Mouse (Mus musculus) hindbrain, postnatal 0 days (tissue): ENCODE data around the gene Sppl2c. TPM values are rescaled to one million over a fixed set of nuclear protein-coding genes. Genes with fewer than 3 reads are reported as not detected.

ENCODE experiments used
- ATAC-seq: fragments of 200-750 bp; cut with Nextera tagmentation; 2 replicates; pipeline ENCODE4 v1.8.0; 2017; ENCODE audit warnings: mild to moderate bottlenecking, moderate TSS enrichment, moderate library complexity
- DNase-seq: peaks from one replicate; pipeline ENCODE4 v3.0.0-alpha.2; 2015; ENCODE audit warnings: low spot score
- H3K27ac ChIP-seq: fragments of 300-500 bp; sonication (generic); 2 replicates; pipeline ENCODE4 v1.5.1; 2014; ENCODE audit warnings: mild to moderate bottlenecking
- H3K27me3 ChIP-seq: fragments of 300-500 bp; sonication (generic); 2 replicates; pipeline ENCODE4 v1.6.1; 2014; ENCODE audit warnings: low read length, mixed read lengths; ENCODE audit not compliant: insufficient read depth
- H3K36me3 ChIP-seq: fragments of 300-500 bp; sonication (generic); 2 replicates; pipeline ENCODE4 v1.6.1; 2014; ENCODE audit warnings: low read length, mixed read lengths; ENCODE audit not compliant: insufficient read depth
- H3K4me1 ChIP-seq: fragments of 300-500 bp; sonication (generic); 2 replicates; pipeline ENCODE4 v1.6.1; 2014; ENCODE audit warnings: antibody characterized with exemption, low read length, mixed read lengths; ENCODE audit not compliant: insufficient read depth
- H3K4me2 ChIP-seq: fragments of 300-500 bp; sonication (generic); 2 replicates; pipeline ENCODE4 v1.6.1; 2014; ENCODE audit warnings: low read depth, mild to moderate bottlenecking, low read length, moderate library complexity, mixed read lengths
- H3K4me3 ChIP-seq: fragments of 300-500 bp; sonication (generic); 2 replicates; pipeline ENCODE4 v1.5.1; 2014; ENCODE audit warnings: low read length
- H3K9ac ChIP-seq: fragments of 300-500 bp; sonication (generic); replicated peaks from 2 replicates; pipeline ENCODE4 v1.6.1; 2014; ENCODE audit warnings: mild to moderate bottlenecking, low read length, moderate library complexity, mixed read lengths
- H3K9me3 ChIP-seq: fragments of 300-500 bp; sonication (generic); 2 replicates; pipeline ENCODE4 v1.6.1; 2016; ENCODE audit warnings: low read length, mixed read lengths
- CTCF ChIP-seq: IDR thresholded peaks from 2 replicates; pipeline ENCODE4 v1.5.1; 2016; ENCODE audit warnings: antibody characterized with exemption, control low read depth, low read depth
- WGBS: fragments of 180-500 bp; shearing (Covaris S2); extraction: QIAGEN DNeasy Blood & Tissue Kit; methylation state at CpG from one replicate; pipeline ENCODE4 v1.1.7; 2014; 5-methylcytosine and 5-hydroxymethylcytosine counted together
- polyA plus RNA-seq: library from polyadenylated mRNA; unstranded; fragments of >200 nt; fragmentation: Nextera tagmentation; extraction: Ambion mirVana; gene quantifications from 2 replicates; pipeline ENCODE4 v1.2.1, GENCODE M21; 2015
- total RNA-seq: library from RNA; depleted of rRNA; stranded (reverse); fragments of >200 nt; gene quantifications from 2 replicates; pipeline ENCODE4 v1.2.3, GENCODE M21; 2014

The Sppl2c gene
- total and polyA plus RNA-seq, 2 experiments from 2014 or later: not detected

DNA sequence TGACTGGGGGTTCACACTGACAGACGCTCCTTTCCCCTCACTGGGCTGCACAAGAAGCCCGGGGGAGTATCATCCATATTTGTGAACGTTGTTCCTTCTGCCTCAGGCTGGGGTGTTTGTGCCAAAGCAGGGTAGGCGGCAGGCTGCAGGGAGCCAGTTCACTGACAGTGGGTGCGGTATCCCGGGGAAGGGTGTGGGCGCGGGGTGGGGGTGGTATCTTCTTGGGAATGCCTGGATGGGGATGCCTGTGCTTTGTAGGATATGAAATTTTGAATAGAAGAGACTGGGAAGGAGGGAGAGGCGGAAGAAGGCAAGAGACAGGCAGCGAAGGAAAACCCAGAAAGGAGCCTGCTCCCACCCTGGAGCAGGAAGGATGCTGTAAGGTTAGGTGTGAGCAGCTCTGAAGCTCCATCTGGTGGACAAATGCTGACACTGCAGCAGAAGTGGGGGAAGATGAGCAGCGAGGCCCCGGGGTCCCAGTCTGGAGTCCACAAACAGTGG, 14.8 kb upstream of the Sppl2c start:
- peak; percentile 98 for TF ChIP-seq CTCF
- WGBS: 28% methylated on average over 12 of the region's 12 CpGs
- Histone ChIP-seq H3K27ac (no peak overlapping the region), H3K9ac (no peak overlapping the region), H3K36me3 (no peaks in the 10 kb centered on the region), H3K4me3 (no peak overlapping the region), H3K4me2 (peak overlapping the region; percentile 30), H3K4me1 (no peaks in the 10 kb centered on the region), H3K27me3 (no peaks in the 10 kb centered on the region), H3K9me3 (no peaks in the 10 kb centered on the region)
- DNase-seq (peak; percentile 82), ATAC-seq (peak; percentile 68; the same call in 1 of the 2 replicates)

GRCm38 (mm10) chr11:104178893-104179292, 7.2 kb upstream of the Sppl2c start:
- TF ChIP-seq CTCF: no peak
- no peak overlapping the region for H3K9ac ChIP-seq
- no peaks in the 10 kb centered on the region for H3K9me3 ChIP-seq
- no peak overlapping the region for H3K4me3 ChIP-seq
- ATAC-seq (no peak), DNase-seq (no peak)
- no peaks in the 10 kb centered on the region for H3K27me3 ChIP-seq
- no peak overlapping the region for H3K4me2 ChIP-seq
- no peaks in the 10 kb centered on the region for H3K4me1 ChIP-seq
- H3K36me3 ChIP-seq: no peaks in the 10 kb centered on the region
- H3K27ac ChIP-seq: no peak overlapping the region
- WGBS: 25% methylated on average over 7 of the region's 7 CpGs

GRCm38 (mm10) chr11:104179804-104180203, 6.3 kb upstream of the Sppl2c start:
- Histone ChIP-seq H3K27me3 (no peaks in the 10 kb centered on the region), H3K9me3 (no peaks in the 10 kb centered on the region), H3K36me3 (no peaks in the 10 kb centered on the region), H3K4me1 (no peaks in the 10 kb centered on the region), H3K9ac (no peak overlapping the region), H3K4me2 (no peak overlapping the region), H3K4me3 (no peak overlapping the region), H3K27ac (no peak overlapping the region)
- DNase-seq (peak; percentile 75), ATAC-seq (peak; percentile 51; the same call in 1 of the 2 replicates)
- 27% methylated on average over 5 of the region's 5 CpGs for WGBS
- TF ChIP-seq CTCF: no peak

DNA sequence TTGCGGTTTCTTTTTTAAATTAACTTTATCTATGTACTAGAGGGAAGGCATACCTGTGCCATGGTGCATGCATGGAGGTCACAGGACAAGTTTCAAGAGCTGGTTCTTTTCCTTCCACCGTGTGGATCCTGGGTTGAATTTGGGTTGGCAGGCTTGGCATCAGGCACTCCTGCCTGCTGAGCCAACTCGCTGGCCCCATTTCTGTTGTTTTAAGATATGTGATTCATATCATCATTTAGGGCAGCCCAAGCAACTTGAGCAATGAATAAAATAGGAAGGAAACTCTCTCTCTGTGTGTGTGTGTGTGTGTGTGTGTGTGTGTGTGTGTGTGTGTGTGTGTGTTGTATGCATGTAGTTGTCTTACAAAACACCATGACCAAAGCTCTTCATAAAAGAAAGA, 4.0 kb upstream of the Sppl2c start:
- Histone ChIP-seq H3K4me3 (no peak overlapping the region), H3K9ac (no peak overlapping the region), H3K27me3 (no peaks in the 10 kb centered on the region), H3K4me2 (no peak overlapping the region), H3K9me3 (no peaks in the 10 kb centered on the region), H3K27ac (no peak overlapping the region), H3K4me1 (no peaks in the 10 kb centered on the region), H3K36me3 (no peaks in the 10 kb centered on the region)
- DNase-seq (no peak), ATAC-seq (no peak)
- 82% methylated on average over 3 of the region's 3 CpGs for WGBS
- TF ChIP-seq CTCF: no peak

DNA sequence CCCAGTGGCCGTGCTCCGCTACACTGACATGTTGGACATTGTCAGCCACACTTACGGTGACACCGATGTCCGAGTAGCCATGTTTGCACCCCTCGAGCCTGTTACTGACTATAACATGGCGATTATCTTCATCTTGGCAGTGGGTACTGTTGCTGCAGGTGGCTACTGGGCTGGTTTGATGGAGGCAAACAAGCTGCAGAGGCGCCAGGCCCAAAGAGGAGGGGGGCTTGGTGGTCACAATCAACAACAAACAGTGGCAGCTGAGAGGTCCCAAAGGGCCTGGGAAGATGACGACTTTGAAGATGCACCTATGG, 667 bp downstream of the Sppl2c start:
- TF ChIP-seq CTCF: no peak
- WGBS: 85% methylated on average over 9 of the region's 9 CpGs
- H3K4me3 ChIP-seq: no peak overlapping the region
- no peak for DNase-seq
- H3K9ac ChIP-seq: no peak overlapping the region
- H3K4me1 ChIP-seq: no peaks in the 10 kb centered on the region
- no peaks in the 10 kb centered on the region for H3K27me3 ChIP-seq
- H3K9me3 ChIP-seq: no peaks in the 10 kb centered on the region
- H3K36me3 ChIP-seq: no peaks in the 10 kb centered on the region
- no peak for ATAC-seq
- H3K4me2 ChIP-seq: no peak overlapping the region
- no peak overlapping the region for H3K27ac ChIP-seq

- 92% methylated on average over 10 of the region's 10 CpGs for WGBS
- Histone ChIP-seq H3K36me3 (no peaks in the 10 kb centered on the region), H3K9ac (no peak overlapping the region), H3K4me1 (no peaks in the 10 kb centered on the region), H3K27me3 (no peaks in the 10 kb centered on the region), H3K4me3 (no peak overlapping the region), H3K4me2 (no peak overlapping the region), H3K27ac (no peak overlapping the region), H3K9me3 (no peaks in the 10 kb centered on the region)
- TF ChIP-seq CTCF: no peak
- ATAC-seq (no peak), DNase-seq (no peak)
These were observed 1.6 kb downstream of the Sppl2c start for GRCm38 (mm10) chr11:104187766-104188165.

DNA sequence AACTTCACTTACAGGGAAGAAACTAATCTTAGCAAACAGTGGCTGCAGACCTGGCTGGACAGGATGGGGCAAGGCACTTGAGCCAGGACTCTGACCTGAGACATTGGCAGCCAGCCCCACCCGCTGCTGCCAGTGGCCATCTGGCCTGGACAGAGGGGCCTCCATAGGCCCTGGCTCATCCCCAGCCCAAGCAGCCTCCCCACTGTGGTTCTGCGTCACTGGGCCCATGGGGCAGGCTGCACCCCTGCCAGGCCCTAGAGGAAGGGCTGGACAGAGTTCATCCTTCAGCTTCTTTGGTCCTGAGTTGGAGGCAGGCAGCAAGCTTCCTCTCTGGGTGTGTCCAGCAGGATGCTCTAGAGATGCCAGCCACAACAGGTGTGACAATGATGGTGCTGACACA, 3.9 kb downstream of the Sppl2c start:
- WGBS: 49% methylated on average over 2 of the region's 2 CpGs
- Histone ChIP-seq H3K4me1 (no peaks in the 10 kb centered on the region), H3K36me3 (no peaks in the 10 kb centered on the region), H3K9me3 (no peaks in the 10 kb centered on the region), H3K27ac (no peak overlapping the region), H3K9ac (no peak overlapping the region), H3K4me2 (no peak overlapping the region), H3K27me3 (no peaks in the 10 kb centered on the region), H3K4me3 (no peak overlapping the region)
- ATAC-seq (no peak), DNase-seq (no peak)
- no peak for TF ChIP-seq CTCF
